Mouse (Mus musculus) left cerebral cortex, postnatal 4 days (tissue): ENCODE measurements at regions not wholly inside any gene's neighbourhood (a gene's known extent, or its start where the extent isn't known, plus 50 kb on each side); places are given as distances from the start of the nearest gene placed in this dataset.

Source experiments
- DNase-seq: peaks from one replicate; pipeline ENCODE4 v3.0.0-alpha.2; 2022
- intact Hi-C: fragments of 180-260 bp; cut with DNase I; formaldehyde crosslinking; loops from one replicate; pipeline ENCODE4 v1.15.1; 2025

DNA sequence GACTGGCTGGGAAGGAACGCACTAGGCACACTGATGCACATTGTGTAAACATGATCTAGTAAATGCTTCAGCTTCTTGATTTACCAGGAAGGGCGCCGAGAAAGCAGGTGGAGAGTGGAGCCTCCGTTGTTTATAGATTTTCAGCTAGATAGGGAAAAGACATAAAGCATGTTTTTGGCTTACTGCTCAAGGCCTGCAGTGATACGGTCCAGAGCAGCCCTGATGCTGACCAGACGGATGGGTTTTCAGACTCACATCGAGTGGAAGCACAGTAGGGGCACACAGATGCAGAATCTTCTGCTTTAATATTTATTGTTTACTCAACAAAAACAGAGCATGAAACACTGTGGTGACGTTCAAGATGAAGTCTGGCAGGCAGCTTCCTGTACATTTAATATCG, 331.3 kb upstream of the Gm5148 start:
- intact Hi-C loops: no loop called here

GRCm38 (mm10) chr3:38052941-38053340, 328.7 kb upstream of the Gm5148 start:
- no peak for DNase-seq
- intact Hi-C loops: no loop called here

More for the DNA sequence above, 331.3 kb upstream of the Gm5148 start:
- no peak for DNase-seq

DNA sequence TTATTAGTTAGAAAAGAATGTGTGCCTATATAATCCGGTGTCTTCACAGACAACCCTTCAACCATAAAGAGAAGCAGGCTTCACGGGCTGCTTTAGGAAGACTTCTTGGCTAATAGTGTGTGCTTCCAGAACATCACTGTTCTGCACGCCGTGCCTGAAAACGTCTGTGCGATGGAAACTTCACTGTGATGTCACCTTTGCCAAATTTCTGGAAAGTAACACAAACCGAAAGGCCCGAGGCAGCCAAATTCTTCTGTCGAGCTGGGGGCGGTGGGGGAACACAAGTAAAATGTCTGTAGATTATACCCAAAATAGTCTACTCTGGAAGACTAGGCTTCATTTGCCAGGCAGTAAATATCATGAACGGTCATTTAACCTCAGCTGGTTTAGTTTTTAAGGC, 327.5 kb upstream of the Gm5148 start:
- no peak for DNase-seq

GRCm38 (mm10) chr3:38050856-38051255, 326.6 kb upstream of the Gm5148 start:
- no peak for DNase-seq
- intact Hi-C loops: no loop called here

More for the DNA sequence above, 327.5 kb upstream of the Gm5148 start:
- intact Hi-C loops: no loop called here

- intact Hi-C loops: no loop called here
Measured at GRCm38 (mm10) chr3:38050366-38050765, 326.1 kb upstream of the Gm5148 start.

DNA sequence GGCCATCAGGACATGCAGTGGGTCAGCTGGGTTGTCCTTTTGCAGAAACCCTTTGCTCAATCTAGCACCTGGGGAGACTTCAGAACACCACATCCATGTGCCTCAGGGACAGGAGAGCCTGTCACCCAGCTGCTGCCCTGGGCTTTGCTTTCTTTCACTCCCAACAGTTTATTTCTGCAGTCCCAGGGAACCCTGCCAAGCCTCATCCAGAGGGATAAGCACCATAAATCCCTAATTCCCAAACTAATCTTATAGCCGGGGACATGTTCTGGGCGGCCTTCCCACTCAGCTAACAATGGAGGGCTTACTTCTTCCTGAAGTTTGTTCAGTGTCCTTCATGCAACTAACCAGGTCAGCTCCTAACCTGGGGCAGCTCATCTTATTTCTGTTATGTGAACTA, 325.0 kb upstream of the Gm5148 start:
- intact Hi-C loops: no loop called here
- peak; percentile 50 for DNase-seq

More at GRCm38 (mm10) chr3:38050366-38050765, 326.1 kb upstream of the Gm5148 start:
- peak; percentile 53 for DNase-seq

DNA sequence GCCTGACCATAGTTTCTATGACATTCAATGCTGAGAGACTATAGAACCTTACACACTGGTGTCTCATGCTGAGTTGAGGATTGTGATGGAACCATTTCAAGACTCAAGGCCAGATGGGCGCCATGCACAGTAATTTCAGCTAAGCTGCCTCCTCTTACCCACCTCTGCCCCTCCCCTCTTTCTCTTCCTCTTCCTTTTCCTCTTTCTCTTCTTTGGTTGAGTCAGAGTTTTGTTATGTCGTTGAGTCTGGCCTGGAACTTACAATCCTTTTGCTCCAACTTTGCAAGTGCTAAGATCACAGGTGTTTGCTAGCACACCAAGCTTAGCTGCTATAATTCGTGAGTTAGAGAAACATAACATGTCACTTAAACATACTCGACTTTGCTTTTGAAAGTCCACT, 323.2 kb upstream of the Gm5148 start:
- no peak for DNase-seq
- intact Hi-C loops: no loop called here

GRCm38 (mm10) chr3:38046611-38047010, 322.3 kb upstream of the Gm5148 start:
- intact Hi-C loops: no loop called here
- no peak for DNase-seq

DNA sequence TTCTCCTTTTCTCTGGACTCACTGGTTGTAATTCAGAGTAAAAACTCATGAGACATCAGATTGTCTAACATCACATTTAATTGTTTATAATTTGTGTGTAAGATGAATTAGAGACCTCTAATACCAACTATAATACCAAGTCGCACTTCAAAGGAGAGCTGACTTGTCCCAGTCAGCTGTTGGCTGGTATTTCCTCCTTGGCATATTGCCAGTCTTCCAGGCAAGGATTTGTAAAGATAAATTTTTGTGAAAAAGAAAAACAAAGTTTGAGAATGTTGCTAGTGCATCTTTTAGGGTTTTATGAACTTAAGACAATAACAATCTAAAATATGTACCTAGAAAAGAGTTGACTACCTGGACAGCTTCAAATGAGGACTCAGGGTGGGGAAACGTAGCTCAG, 321.7 kb upstream of the Gm5148 start:
- intact Hi-C loops: no loop called here
- no peak for DNase-seq

DNA sequence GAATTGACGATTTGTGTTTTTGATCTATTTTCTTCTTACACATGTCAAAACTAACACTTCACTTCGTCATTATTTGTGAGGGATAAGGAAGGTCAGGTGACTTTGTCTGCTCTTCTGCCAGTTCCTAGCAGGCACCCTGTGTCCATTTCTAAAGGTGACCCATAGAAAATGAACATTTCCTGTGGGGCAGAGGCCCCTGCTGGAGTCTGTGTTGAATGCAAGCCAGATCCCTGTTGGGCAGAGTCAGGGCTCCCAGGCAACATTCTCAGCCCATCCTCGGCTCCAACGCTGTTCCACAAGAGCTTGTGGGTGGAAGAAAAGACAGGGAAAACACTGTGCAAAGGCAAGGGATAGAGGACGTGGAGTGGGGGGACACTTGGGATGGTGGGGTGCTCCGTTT, 321.2 kb upstream of the Gm5148 start:
- intact Hi-C loops: no loop called here
- peak; percentile 48 for DNase-seq

GRCm38 (mm10) chr3:38044338-38044737, 320.0 kb upstream of the Gm5148 start:
- intact Hi-C loops: no loop called here
- no peak for DNase-seq

- no peak for DNase-seq
- intact Hi-C loops: no loop called here
Measured at GRCm38 (mm10) chr3:38042614-38043013, 318.3 kb upstream of the Gm5148 start.

- intact Hi-C loops: no loop called here
- DNase-seq: no peak
Measured at GRCm38 (mm10) chr3:38036131-38036530, 311.8 kb upstream of the Gm5148 start.

DNA sequence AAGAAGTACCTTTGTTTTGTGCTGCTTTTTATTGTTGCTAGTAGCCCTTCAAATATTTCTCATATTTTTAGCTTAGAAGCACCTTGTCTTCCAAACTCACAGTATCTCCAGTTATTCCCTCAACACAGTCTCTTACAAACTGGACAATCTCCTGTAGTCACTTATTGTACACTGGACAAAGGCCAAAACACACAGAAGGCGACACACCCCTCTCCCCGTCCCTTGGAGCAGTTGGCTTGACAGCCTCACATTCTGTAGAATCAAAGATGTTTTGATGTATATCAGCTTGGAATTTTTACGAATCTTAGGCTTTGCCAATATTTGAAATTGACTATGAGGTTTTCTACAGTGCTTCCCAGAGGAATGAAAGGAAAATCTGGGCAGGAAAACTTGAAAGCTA, 309.8 kb upstream of the Gm5148 start:
- no peak for DNase-seq
- intact Hi-C loops: no loop called here

- intact Hi-C loops: no loop called here
- no peak for DNase-seq
Measured at GRCm38 (mm10) chr3:38014768-38015167, 290.5 kb upstream of the Gm5148 start.

GRCm38 (mm10) chr3:38009168-38009567, 284.9 kb upstream of the Gm5148 start:
- intact Hi-C loops: no loop called here
- DNase-seq: no peak

DNA sequence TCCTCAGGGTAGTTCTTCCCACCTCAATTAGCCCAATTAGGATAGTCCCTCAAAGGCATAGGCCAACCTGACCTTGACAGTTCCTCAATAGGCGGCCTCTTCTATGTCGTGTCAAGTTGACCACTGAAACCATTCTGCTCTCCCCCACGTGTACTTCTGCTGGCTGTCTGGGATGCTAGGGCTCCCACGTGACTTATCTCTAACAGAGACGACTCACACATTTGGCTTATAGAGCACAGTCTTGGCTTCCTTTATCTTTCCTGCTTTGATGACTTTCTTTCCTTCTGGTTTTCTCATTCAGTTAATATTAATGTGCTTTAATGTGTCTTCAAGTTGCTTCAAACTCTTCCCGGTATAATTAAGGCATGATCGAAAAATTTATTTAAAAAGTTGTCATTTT, 284.0 kb upstream of the Gm5148 start:
- intact Hi-C loops: no loop called here
- DNase-seq: no peak

DNA sequence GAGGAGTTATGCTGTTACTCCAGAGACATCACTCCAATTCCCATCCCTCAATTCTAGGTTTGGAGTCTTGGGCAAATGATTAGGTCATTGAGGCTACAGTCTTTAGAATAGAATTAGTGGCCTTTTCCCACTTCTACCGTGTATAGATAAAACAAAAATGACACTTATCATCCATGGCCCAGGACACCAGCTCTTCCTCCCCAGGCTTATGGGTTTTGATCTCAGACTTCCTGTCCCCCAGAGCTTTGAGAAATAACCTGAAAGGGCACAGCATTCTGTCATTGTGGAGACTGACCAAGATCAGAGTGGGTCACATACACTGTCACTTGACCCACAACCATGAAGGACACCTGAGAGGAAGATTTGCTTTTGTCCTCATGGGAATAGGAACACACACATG, 283.3 kb upstream of the Gm5148 start:
- DNase-seq: no peak
- intact Hi-C loops: no loop called here

GRCm38 (mm10) chr3:38002275-38002674, 278.0 kb upstream of the Gm5148 start:
- DNase-seq: no peak
- intact Hi-C loops: no loop called here

DNA sequence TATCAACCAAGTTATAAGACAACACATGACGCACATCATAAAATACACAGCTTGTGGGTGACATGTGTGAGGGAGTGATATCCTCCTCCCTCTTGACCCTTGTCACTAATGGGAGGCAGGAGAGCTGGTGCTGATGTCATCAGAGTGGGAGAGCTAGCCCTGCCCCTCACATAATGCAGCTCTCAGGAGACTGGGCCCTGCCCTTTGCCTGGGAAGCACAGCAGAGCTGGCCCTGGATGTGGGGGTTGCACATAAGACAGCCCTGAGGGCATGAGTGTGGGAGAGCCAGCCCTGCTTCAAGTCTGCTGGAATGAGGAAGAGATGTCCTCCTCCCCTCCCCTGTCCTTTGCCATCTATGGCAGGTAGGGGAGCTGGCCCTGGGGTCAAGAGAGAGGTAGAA, 275.5 kb upstream of the Gm5148 start:
- DNase-seq: no peak
- intact Hi-C loops: no loop called here

- DNase-seq: no peak
- intact Hi-C loops: no loop called here
Measured at GRCm38 (mm10) chr3:37997998-37998397, 273.7 kb upstream of the Gm5148 start.

DNA sequence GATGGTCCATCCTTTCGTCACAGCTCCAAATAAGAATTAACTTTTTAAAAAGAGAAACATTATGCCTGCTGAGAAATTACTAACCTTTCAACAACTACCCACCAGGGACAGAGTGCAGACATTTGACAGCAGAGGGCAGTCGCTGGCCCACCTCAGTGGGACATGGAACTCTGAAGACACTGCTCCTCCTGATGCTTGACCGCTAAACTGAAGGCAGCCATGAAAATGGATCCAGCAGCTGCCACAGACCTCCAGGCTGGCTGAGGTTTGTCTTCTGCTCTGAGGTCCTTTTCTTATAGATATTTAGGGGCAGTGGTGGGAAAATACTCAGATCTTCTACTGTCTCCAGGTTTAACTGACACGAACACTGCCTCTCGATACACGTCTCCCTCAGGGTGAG, 265.7 kb upstream of the Gm5148 start:
- intact Hi-C loops: no loop called here

GRCm38 (mm10) chr3:37987775-37988505, 263.6 kb upstream of the Gm5148 start:
- no peak for DNase-seq
- intact Hi-C loops: no loop called here

More for the DNA sequence above, 265.7 kb upstream of the Gm5148 start:
- DNase-seq: no peak
